Mouse (Mus musculus) liver, embryonic 12.5 days (tissue): ENCODE measurements around the gene Esf1. TPM values are rescaled to one million over a fixed set of nuclear protein-coding genes. Genes with fewer than 3 reads are reported as not detected.
"Not testable (repeated sequence)": the region's sequence is repeated elsewhere in the genome, so short reads cannot be mapped to it uniquely, and the experiment has no call there.

Experiments
- ATAC-seq: fragments of 200-750 bp; cut with Nextera tagmentation; 2 replicates; pipeline ENCODE4 v1.8.0; 2017; ENCODE audit warnings: moderate number of reproducible peaks, mild to moderate bottlenecking, moderate library complexity
- H3K27ac ChIP-seq: fragments of 300-500 bp; sonication (generic); 2 replicates; pipeline ENCODE4 v1.5.1; 2016; ENCODE audit warnings: mild to moderate bottlenecking
- H3K27me3 ChIP-seq: fragments of 300-500 bp; sonication (generic); replicated peaks from 2 replicates; pipeline ENCODE4 v1.6.1; 2016; ENCODE audit warnings: mild to moderate bottlenecking, moderate library complexity
- H3K36me3 ChIP-seq: fragments of 300-500 bp; sonication (generic); 2 replicates; pipeline ENCODE4 v1.6.1; 2016; ENCODE audit warnings: mild to moderate bottlenecking, moderate library complexity
- H3K4me1 ChIP-seq: fragments of 300-500 bp; sonication (generic); 2 replicates; pipeline ENCODE4 v1.6.1; 2016
- H3K4me2 ChIP-seq: fragments of 300-500 bp; sonication (generic); 2 replicates; pipeline ENCODE4 v1.6.1; 2016; ENCODE audit warnings: mild to moderate bottlenecking, moderate library complexity
- H3K4me3 ChIP-seq: fragments of 300-500 bp; sonication (generic); 2 replicates; pipeline ENCODE4 v1.5.1; 2016; ENCODE audit warnings: mild to moderate bottlenecking, moderate library complexity
- H3K9ac ChIP-seq: fragments of 300-500 bp; sonication (generic); 2 replicates; pipeline ENCODE4 v1.6.1; 2016; ENCODE audit warnings: mild to moderate bottlenecking, moderate library complexity
- H3K9me3 ChIP-seq: fragments of 300-500 bp; sonication (generic); replicated peaks from 2 replicates; pipeline ENCODE4 v1.6.1; 2016; ENCODE audit warnings: mild to moderate bottlenecking, moderate library complexity
- WGBS: fragments of 180-500 bp; shearing (Covaris S2); methylation state at CpG from one replicate; pipeline ENCODE4 v1.1.7; 2016; ENCODE audit not compliant: insufficient replicate concordance; 5-methylcytosine and 5-hydroxymethylcytosine counted together
- polyA plus RNA-seq: library from polyadenylated mRNA; unstranded; fragments of >200 nt; fragmentation: Nextera tagmentation; extraction: Ambion mirVana; gene quantifications from 2 replicates; pipeline ENCODE4 v1.2.1, GENCODE M21; 2016

The Esf1 gene
- 20.5 and 21.3 TPM in 2 replicates for polyA plus RNA-seq

DNA sequence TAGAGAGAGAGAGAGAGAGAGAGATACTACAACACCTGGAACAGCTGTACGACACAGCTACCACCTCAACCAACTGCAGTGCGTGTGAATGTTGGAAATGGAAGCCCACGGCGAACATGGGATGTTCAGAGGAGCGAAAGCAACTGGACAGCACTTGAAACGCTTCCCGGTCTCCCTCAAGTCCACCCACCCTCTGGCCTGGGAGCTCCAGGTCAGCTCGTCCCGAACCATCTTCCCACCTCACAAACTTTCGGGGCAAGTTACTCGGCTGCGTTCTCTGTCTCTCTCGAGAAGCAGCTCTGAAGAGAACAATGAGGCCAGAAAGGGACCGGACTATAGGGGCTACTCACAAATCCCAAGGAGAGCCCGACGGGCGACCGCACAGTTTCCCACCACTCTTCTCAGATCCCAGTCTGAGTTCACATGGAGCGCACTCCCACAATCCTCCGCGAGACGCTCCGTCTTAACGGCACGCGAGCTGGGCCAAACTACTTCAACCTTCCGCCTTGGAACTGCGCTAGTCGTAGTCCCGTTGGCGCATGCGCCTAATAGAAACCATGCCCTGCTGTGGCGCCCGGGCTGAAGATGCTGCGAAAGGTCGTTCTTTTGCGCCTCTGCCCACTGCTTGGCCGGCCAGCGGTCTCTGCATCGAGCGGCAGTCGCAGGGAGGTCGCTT, at the start of gene Esf1, which contains the start of gene Ndufaf5:
TSS of gene Esf1 (minus strand) at position 438 of the 676 bp plus-strand sequence.
TSS of gene Ndufaf5 (plus strand) at position 523 of the 676 bp plus-strand sequence.
- Histone ChIP-seq H3K4me3 (peak within 1 kb of the TSS; percentile 83), H3K27ac (peak within 1 kb of the TSS; percentile 86), H3K9me3 (no peaks in the 10 kb centered on the region), H3K9ac (peak within 1 kb of the TSS; percentile 85), H3K27me3 (no peaks in the 10 kb centered on the region), H3K4me1 (peaks cover 27% of the 10 kb centered on the region), H3K4me2 (peak within 1 kb of the TSS; percentile 90), H3K36me3 (peaks cover 16% of the 10 kb centered on the region)
- ATAC-seq = peak; percentile 98
- under 1% methylated on average over 43 of the region's 43 CpGs for WGBS

DNA sequence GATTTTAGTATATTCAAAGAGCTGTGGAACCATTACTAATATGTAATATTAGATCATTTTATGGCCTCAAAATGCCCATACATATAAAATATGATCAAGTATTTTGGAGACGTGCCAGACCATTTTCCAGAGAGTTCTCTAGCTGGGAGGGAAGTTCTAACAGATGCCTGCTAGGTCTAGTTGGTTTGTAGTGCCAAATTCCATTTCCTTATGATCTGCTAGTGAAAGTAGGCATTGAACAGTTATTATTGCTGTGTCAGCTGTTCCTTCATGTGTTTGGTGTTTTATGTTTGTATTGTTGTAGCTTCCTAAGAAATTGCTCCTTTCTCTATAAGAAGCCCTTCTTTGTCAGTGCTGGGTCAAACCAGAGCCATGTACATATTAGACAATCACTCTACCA, 45.6 kb upstream of the Esf1 start:
- 59% methylated on average over 1 of the region's 1 CpGs for WGBS
- Histone ChIP-seq H3K9ac (no peak overlapping the region), H3K9me3 (no peaks in the 10 kb centered on the region), H3K36me3 (no peaks in the 10 kb centered on the region), H3K27me3 (no peaks in the 10 kb centered on the region), H3K4me2 (no peak overlapping the region), H3K4me1 (no peaks in the 10 kb centered on the region), H3K27ac (no peak overlapping the region), H3K4me3 (no peak overlapping the region)
- ATAC-seq = no peak

DNA sequence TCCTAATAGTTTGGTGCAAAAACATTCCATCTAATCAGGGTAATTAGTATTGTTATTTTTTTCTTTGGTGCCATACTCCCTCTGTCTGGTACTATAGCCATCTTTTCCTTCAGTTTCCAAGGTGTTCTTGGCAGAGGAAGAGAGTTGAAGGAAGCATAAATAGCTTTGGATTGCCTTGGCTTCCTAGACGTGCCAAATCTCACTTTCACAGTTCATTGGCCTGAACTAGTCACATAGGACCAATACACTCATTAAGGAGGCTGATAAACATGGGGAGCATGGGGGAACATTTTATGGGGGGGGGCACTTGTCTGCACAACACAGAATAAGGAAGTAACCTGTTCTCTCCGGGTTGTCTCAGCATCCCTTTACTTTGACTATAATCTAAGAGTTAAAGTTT, 45.1 kb upstream of the Esf1 start:
- no peaks in the 10 kb centered on the region for H3K9me3 ChIP-seq
- H3K27ac ChIP-seq = no peak overlapping the region
- H3K4me1 ChIP-seq = no peaks in the 10 kb centered on the region
- no peaks in the 10 kb centered on the region for H3K27me3 ChIP-seq
- no peaks in the 10 kb centered on the region for H3K36me3 ChIP-seq
- H3K4me3 ChIP-seq = no peak overlapping the region
- H3K4me2 ChIP-seq = no peak overlapping the region
- no peak for ATAC-seq
- WGBS = 47% methylated on average over 2 of the region's 2 CpGs
- H3K9ac ChIP-seq = no peak overlapping the region

DNA sequence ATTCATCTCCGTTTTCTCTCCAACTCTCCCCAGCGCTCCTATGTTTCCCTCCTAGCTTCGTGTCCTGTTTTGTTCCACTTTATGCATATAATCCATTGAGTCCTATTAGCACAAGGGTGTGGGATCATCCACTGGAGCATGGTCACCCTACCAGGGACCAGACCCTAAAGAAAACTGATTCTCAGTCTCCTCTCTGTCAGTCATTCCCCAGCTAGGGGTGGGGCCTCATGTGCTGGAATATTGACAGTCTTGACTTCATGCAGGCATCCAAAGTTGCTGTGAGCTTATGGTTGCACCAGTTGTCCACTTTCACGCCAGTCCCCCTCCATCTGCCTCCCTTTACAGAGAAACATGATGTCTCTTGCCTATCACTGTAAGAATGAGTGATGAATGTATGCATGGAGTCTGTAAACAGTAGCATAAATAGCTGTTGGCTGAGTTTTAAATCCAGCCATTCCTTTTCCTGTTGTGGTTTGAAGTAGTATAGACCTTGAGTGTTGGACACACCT, 44.2 kb upstream of the Esf1 start:
- no peak for ATAC-seq
- Histone ChIP-seq H3K27ac (no peak overlapping the region), H3K9ac (no peak overlapping the region), H3K4me2 (no peak overlapping the region), H3K36me3 (no peaks in the 10 kb centered on the region), H3K4me1 (no peaks in the 10 kb centered on the region), H3K9me3 (no peaks in the 10 kb centered on the region), H3K4me3 (no peak overlapping the region), H3K27me3 (no peaks in the 10 kb centered on the region)
- 70% methylated on average over 4 of the region's 4 CpGs for WGBS

DNA sequence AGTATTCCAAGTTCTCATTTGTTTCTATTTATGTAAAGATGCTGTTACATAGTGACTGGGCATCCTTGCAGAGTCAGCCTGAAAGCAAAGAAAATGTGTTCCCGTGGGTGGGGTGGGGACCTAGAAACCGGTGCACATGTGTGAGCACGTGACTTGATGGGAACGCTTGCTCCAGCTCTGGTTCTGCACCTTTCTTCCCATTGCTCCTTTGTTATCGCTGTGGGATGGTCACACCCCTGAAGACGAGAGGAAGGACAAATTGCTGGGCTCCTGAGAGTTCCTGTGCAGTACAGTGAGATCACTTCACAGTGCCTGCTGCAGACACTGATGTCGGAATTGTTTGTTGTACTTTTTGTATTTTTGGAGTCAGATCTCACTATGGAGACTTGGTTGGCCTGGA, 33.4 kb upstream of the Esf1 start:
- H3K4me1 ChIP-seq = 0 out of 2 replicates have a peak, but pooled peaks cover 5% of the 10 kb centered on the region
- H3K4me2 ChIP-seq = no peak overlapping the region
- H3K4me3 ChIP-seq = no peak overlapping the region
- no peaks in the 10 kb centered on the region for H3K27me3 ChIP-seq
- H3K36me3 ChIP-seq = peaks cover 23% of the 10 kb centered on the region
- H3K9ac ChIP-seq = no peak overlapping the region
- H3K9me3 ChIP-seq = no peaks in the 10 kb centered on the region
- H3K27ac ChIP-seq = no peak overlapping the region
- WGBS = 78% methylated on average over 7 of the region's 7 CpGs
- ATAC-seq = no peak

DNA sequence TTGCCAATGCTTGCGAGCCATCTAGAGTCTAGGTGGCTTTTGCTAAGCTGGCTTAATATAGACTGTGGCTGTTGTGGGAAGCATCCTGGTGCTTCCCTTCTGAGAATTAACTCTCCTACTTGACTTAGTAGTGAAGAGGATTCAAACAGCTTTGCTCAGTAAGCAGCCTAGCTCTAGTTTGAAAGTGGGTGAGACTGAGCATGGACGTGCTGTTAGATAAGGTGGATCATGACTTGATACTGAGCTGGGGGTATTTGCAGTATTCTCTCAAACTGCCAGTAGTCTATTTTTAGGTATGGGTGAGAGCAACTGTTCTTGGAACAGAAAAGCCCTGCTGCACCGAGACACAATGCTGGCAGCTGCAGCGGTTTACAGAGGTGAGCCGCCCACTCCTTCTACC, 32.2 kb upstream of the Esf1 start:
- H3K4me1 ChIP-seq = 0 out of 2 replicates have a peak, but pooled peaks cover 5% of the 10 kb centered on the region
- no peak overlapping the region for H3K9ac ChIP-seq
- peak; percentile 67 for ATAC-seq
- no peaks in the 10 kb centered on the region for H3K9me3 ChIP-seq
- H3K4me2 ChIP-seq = no peak overlapping the region
- WGBS = 58% methylated on average over 5 of the region's 5 CpGs
- no peaks in the 10 kb centered on the region for H3K27me3 ChIP-seq
- H3K36me3 ChIP-seq = peaks cover 27% of the 10 kb centered on the region
- no peak overlapping the region for H3K4me3 ChIP-seq
- no peak overlapping the region for H3K27ac ChIP-seq

DNA sequence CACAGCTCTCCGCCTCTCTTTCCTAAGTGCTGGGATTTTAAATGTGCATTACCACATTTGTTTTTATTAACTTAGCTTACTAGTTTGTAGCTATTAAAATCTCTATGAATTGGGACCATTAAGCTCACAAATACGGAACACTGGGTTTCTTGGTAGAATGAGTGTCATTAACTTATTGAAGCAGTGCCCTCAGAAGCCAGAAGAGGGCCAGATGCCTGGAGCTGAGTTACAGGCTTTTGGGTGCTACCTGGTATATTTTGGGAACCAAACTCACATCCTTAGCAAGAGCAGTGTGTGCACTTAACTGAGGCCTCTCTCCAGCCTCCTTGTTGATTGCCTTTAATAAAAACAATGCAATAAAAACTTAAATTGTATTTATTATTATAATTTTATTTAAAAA, 30.3 kb upstream of the Esf1 start:
- H3K27ac ChIP-seq = no peak overlapping the region
- WGBS = 72% methylated on average over 2 of the region's 2 CpGs

DNA sequence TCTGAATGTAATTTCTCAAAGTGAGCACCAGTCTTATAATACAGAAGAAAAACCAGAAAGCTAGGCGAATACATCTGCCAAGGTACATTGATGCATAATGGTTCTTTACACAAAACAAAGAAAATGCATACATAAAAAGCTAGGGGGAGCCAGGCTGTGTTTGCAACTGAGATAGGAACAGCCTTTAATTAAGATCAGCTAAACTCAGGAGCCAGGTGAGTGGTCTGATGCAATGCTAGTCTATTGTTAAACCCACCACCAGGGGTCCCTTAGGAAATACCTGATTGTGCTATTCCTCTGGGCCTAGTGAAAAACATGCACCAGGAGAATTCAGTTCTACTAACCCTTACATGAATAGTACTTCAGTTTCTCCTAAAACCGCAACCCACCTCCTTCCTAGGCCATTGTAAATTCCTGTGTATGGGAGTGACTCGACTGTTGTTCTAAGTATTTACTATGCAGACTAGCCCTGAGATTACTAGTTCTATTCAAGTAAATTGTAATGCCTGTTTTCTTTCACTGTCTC, 15.4 kb upstream of the Esf1 start:
- H3K4me3 ChIP-seq, H3K4me2 ChIP-seq, H3K27ac ChIP-seq, ATAC-seq, H3K9me3 ChIP-seq, H3K4me1 ChIP-seq, H3K27me3 ChIP-seq, H3K9ac ChIP-seq: not testable (repeated sequence)
- peaks cover 42% of the 10 kb centered on the region for H3K36me3 ChIP-seq
- WGBS = 86% methylated on average over 3 of the region's 3 CpGs

More for the DNA sequence above, 30.3 kb upstream of the Esf1 start:
- H3K9me3 ChIP-seq = no peaks in the 10 kb centered on the region
- H3K4me1 ChIP-seq = 0 out of 2 replicates have a peak, but pooled peaks cover 5% of the 10 kb centered on the region
- no peak for ATAC-seq
- no peak overlapping the region for H3K4me3 ChIP-seq
- H3K27me3 ChIP-seq = no peaks in the 10 kb centered on the region
- H3K4me2 ChIP-seq = no peak overlapping the region
- peaks cover 34% of the 10 kb centered on the region for H3K36me3 ChIP-seq
- no peak overlapping the region for H3K9ac ChIP-seq

DNA sequence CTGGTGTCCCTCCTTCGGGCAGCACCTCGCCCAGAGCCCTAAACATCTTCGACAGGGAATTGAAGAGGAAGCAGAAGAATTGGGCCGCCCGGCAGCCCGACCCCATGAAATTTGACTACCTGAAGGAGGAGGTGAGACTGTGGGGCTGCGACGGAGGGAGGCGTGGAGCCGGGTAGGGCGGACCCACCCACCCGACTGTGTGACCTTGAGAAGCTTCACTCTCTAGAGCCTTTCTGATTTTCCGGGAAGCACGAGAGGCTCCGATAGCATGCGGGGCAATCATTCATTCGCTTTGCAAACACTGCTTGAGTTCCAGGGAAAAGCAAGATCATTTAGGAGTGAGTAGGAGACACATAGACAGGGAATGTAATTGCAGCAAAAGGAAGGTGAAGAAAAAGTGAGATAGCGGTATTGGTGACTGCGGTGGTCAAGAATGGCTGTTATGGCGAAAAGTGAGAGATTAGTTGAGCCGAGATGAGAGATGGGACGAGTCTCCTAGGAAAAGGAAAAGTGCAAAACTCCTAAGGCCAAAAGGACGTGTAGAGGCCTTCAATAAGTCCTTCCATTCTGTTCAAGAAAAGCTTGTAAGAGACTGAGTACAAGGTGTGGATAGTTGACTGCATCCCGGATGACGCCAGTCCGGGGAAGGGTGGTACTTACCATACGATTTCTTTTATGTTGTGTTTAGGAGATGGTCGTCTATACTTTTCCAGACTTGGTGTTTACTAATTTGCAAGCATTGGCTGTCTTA, 614 bp upstream of the Esf1 start:
- peak overlapping the region; percentile 90 for H3K4me2 ChIP-seq
- H3K9ac ChIP-seq = peak overlapping the region; percentile 85
- H3K4me3 ChIP-seq = peak overlapping the region; percentile 83
- no peaks in the 10 kb centered on the region for H3K27me3 ChIP-seq
- H3K9me3 ChIP-seq = no peaks in the 10 kb centered on the region
- H3K4me1 ChIP-seq = peaks cover 25% of the 10 kb centered on the region
- peak overlapping the region; percentile 86 for H3K27ac ChIP-seq
- peak; percentile 81 for ATAC-seq
- WGBS = 5% methylated on average over 28 of the region's 28 CpGs
- H3K36me3 ChIP-seq = peaks cover 14% of the 10 kb centered on the region

DNA sequence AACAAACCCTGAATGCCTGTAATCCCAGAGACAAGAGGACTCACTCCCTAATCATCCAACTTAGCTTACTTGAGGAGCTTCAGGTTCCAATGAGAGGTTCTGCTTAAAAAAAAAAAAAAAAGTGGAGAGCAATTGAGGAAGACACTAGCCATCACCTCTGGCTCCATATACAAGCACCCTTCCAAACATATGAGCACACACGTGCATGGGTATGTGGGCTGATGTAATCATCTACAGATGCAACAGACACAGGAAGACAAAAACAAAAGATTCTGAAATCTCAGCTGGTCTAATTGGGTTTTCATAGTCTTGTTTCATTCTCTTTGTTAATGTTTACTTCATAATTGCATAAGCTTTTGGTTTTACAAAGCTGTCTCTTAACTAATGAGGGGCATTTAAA, 1.3 kb downstream of the Esf1 start:
- 41% methylated on average over 1 of the region's 1 CpGs for WGBS
- no peak for ATAC-seq
- Histone ChIP-seq H3K4me3 (peak overlapping the region; percentile 15; the same call in 1 of the 2 replicates), H3K4me1 (peaks cover 35% of the 10 kb centered on the region), H3K27ac (no peak overlapping the region), H3K36me3 (peaks cover 23% of the 10 kb centered on the region), H3K27me3 (no peaks in the 10 kb centered on the region), H3K9me3 (no peaks in the 10 kb centered on the region), H3K9ac (no peak overlapping the region), H3K4me2 (peak overlapping the region; percentile 90)

DNA sequence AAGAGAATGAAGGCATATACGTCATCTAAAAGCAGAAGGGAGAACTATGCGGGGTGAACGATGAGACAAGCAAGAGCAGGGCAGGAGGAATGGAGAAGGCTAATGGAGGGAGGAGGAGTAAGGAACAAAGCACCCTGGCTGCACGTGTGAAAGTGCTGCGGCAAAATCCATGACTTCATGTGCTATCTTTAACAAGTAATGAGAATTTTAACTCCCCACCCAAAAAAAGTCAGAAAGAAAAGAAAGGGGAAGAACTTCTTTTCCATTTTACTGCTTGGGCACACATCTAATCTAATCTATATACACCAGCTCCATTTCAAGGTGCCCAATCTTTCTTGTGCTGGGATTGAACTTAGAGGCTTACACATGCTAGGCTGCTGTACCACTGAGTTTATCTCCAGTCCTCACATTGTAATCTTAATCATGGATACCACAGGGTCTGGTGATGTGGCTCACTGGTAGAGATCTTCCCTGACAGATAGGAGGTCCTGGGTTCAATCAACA, 7.0 kb downstream of the Esf1 start:
- Histone ChIP-seq H3K4me2 (peak overlapping the region; percentile 24), H3K27me3 (no peaks in the 10 kb centered on the region), H3K4me3 (no peak overlapping the region), H3K9ac (no peak overlapping the region), H3K9me3 (no peaks in the 10 kb centered on the region), H3K36me3 (peaks cover 51% of the 10 kb centered on the region), H3K27ac (peak overlapping the region; percentile 56; the same call in 1 of the 2 replicates), H3K4me1 (peaks cover 28% of the 10 kb centered on the region)
- 40% methylated on average over 5 of the region's 5 CpGs for WGBS
- ATAC-seq = peak; percentile 98
